Mouse (Mus musculus) naive thymus-derived CD4-positive, alpha-beta T cell, adult 2 months (primary cell): ENCODE measurements around the gene Tmed11.
A peak's percentile ranks its signal among the peaks of the same experiment; 100 is the strongest.
"Not testable (repeated sequence)": the region's sequence is repeated elsewhere in the genome, so short reads cannot be mapped to it uniquely, and the experiment has no call there.

ENCODE experiments used
- DNase-seq: peaks from one replicate; pipeline ENCODE4 v3.0.0-alpha.2; 2011; ENCODE audit warnings: low read depth

The Tmed11 gene

GRCm38 (mm10) chr5:108795263-108795662 lies at the start of gene Tmed11:
Gene Tmed11, minus strand, starts transcription at chr5:108795363.
- not testable (repeated sequence) for DNase-seq

- DNase-seq, result no peak
These were observed 41.0 kb upstream of the Tmed11 start for GRCm38 (mm10) chr5:108836156-108836555.

- no peak for DNase-seq
These were observed 28.1 kb upstream of the Tmed11 start for GRCm38 (mm10) chr5:108823276-108823675.

- not testable (repeated sequence) for DNase-seq
These were observed 13.6 kb upstream of the Tmed11 start, which contains the start of gene Vmn2r8 for GRCm38 (mm10) chr5:108808750-108809149. Gene Vmn2r8, minus strand, starts transcription at chr5:108808850.

- DNase-seq, result no peak
These were observed 8.5 kb upstream of the Tmed11 start for GRCm38 (mm10) chr5:108803646-108804045.

GRCm38 (mm10) chr5:108790385-108790784 lies 4.8 kb downstream of the Tmed11 start:
- not testable (repeated sequence) for DNase-seq

GRCm38 (mm10) chr5:108774630-108775306 lies 20.4 kb downstream of the Tmed11 start, which contains the start of gene Rnf212:
Gene Rnf212, minus strand, starts transcription at chr5:108774982.
- no peak for DNase-seq

- DNase-seq, result no peak
These were observed 35.2 kb downstream of the Tmed11 start for GRCm38 (mm10) chr5:108760002-108760401.

- DNase-seq, result peak; percentile 3
These were observed 36.8 kb downstream of the Tmed11 start for GRCm38 (mm10) chr5:108758396-108758795.

- DNase-seq, result not testable (repeated sequence)
These were observed 43.9 kb downstream of the Tmed11 start for GRCm38 (mm10) chr5:108751258-108751657.

- DNase-seq, result no peak
These were observed 44.6 kb downstream of the Tmed11 start for GRCm38 (mm10) chr5:108750328-108751210.

- no peak for DNase-seq
These were observed 50.5 kb downstream of the Tmed11 start for GRCm38 (mm10) chr5:108744629-108745028.

- DNase-seq, result no peak
These were observed 51.3 kb downstream of the Tmed11 start for GRCm38 (mm10) chr5:108743856-108744255.

- no peak for DNase-seq
These were observed 52.6 kb downstream of the Tmed11 start for GRCm38 (mm10) chr5:108742596-108742995.

- DNase-seq, result no peak
These were observed 53.3 kb downstream of the Tmed11 start for GRCm38 (mm10) chr5:108741844-108742243.

GRCm38 (mm10) chr5:108727425-108727824 lies 67.7 kb downstream of the Tmed11 start:
- no peak for DNase-seq
